Mouse (Mus musculus) liver, adult (tissue): ENCODE measurements around the gene Syt17.

Experiments
- GATA4 ChIP-seq: IDR thresholded peaks from 2 replicates; pipeline ENCODE4 v1.6.1; 2014; ENCODE audit warnings: mild to moderate bottlenecking, low read length; ENCODE audit not compliant: insufficient replicate concordance

The Syt17 gene

DNA sequence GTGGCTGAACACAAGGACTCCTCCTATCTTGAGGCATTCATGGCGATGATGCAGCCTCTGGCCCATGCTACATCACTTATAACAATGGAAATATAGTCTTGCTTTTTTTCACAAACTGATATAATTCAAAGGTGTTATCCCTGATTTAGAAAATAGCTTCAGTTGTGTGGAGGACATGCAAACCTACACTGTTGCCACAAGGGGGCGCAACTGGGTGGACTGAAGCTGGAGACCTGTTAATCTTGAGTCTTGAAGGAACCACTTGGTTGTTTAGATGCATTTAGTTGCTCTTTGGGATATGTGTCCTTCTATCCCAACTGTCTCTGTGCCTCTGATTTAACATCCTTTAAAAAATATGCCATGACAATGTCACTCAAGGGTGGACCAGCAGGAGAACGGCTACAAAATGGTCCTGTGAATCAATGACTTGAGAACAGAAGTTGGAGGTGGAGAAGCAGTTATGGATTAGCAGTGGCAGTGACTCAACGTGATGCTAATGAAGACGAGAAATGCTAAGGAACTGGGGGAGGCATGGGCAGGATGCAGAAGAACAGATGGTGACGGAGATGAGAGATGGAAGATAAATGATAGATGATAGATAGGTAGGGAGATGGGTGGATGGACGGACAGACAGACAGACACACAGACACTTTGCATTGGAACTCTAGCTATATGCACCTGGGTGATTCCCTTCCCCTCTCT, 10.8 kb downstream of the Syt17 start:
- no peak for TF ChIP-seq GATA4

DNA sequence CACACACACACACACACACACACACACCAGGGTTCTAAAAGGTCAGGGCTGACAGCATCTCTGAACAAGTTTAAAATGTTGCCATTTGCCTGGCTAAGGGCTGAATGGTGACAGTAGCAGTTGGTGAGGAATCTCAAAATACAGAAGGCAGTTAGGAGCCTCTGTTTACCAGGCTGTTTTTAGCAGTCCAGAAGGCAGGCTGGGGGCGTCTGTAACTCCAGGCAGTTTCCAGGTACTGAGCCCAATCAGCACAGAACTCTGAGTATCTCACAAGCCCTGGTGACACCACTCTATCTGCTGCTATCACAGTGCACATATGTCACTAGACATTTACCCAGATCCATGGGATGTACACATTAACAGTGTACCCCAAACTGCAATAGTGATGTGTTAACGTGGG, 19.1 kb downstream of the Syt17 start:
- TF ChIP-seq GATA4: no peak

DNA sequence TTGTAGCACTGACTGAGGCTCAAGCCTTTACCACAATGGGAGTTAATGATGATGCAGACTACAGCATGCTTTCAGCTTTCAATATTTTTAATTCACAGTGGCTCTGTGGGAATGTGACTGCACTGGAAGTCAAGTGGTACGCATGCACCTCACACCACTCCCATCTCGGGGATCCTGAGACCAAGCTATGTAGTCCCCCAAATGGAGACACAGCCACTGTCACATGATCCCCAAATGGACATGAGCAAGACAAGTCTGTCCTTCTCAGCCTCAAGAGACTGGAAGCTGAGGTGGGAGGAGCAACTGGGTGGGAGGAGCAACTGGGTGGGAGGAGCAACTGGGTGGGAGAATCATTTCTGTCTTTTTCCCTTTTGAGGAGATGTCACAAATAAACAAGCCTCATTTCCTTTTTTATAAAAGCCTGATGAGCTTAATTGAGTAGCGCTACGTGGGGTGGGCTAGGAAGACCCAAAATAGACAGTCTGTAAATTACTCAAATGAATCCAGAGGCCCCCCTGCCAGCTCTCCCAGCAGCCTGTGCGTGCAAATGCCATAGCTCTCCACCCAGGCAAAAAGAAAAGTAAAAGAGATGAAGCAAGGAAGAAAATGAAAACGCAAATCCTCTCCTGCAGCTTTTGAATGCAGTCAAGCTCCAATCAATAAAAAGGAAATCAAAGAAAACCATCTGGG, 28.4 kb downstream of the Syt17 start:
- no peak for TF ChIP-seq GATA4

DNA sequence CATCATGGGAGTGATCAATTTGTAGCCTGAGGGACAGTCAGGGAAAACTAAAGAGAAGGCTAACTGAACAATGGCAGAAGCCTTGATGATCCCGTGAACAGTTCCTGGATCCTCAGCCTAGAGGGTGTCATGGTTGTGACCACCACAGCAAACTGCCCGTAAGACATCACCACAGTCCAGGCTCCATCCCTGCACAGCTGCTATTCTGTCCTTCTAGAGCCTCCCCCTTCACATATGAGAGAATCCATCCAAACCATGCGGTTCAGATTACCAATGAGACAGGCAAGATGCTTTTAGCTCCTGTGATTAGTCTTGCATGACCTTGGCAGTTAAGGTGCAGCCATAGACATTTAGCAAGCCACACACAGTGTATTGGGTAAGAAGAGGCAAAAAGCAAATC, 33.8 kb downstream of the Syt17 start:
- TF ChIP-seq GATA4: no peak

DNA sequence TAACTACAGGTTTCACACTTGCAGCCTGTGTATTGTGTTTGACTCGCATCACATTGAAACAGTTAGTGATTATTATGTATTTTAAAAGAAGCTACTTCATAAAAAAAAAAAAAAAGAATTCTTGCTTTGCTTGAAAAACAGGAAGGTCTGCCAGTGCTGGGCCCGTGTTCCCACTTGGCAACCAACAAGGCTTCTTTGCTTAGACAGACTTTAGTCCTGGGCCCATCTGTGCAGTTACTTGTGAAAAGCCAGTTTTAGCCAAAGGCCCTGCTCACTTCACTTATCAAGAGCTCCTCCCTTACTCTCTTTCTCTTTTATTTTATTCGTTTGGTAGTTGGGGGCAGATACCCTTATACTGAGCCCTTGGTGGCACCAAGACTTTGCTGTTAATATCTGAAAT, 36.1 kb downstream of the Syt17 start:
- no peak for TF ChIP-seq GATA4

DNA sequence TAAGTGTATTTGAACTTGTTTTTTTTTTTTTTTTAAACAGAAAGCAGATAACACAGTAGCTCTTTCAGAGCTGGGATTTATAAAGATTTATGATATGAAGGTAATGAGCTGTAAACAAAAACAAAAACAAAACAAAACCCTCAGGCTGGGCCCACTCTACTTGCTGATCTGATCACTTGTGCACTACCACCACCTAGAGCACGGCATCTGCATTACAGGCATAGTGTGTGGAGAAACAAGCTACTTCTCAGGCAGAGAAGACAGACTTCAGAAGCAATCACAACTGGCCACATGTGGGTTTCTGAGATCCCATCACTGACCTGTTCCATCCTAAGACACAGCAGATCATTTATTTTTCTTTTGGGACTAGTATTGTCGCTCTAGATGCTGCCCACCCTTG, 38.6 kb downstream of the Syt17 start:
- no peak for TF ChIP-seq GATA4

DNA sequence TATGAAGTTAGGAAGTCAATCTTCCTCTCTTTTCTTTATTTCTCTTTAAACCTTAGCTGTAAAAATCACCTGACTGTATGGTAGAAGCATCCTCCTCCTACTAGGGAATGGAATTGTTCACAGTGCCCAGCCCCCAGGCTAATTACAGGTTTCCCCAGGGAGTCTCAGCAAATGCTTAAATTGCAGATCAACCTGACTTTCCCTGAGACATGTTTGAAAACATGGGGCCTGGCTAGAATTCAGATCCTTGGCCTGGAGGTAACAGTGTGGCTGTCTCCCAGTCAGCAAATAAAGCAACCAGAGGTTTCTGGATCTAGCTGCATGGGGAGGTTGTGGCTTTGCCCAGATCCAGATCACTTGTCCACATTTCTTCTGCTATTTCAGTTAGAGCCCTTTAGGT, 42.8 kb downstream of the Syt17 start:
- no peak for TF ChIP-seq GATA4

DNA sequence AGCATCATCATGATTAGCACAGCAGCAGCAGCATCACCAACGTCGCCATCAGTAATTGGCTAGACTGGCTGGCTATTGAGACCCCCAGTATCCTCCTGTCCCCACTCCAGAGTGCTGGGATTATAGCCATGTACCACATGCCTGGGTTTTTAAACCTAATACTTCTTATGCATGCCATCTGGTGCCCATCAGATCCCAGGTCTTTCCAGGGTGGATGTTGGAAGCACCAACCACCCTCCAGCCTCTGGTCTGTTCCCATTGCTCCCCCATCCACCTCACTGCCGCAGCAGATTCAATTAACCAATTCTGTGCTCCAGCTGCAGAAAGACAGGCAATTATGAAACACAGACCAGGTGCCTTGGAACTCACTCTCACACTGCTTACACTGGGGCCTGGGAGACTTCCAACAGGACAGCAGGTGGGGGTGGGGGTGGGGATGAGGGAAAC, 45.4 kb downstream of the Syt17 start:
- TF ChIP-seq GATA4: no peak

DNA sequence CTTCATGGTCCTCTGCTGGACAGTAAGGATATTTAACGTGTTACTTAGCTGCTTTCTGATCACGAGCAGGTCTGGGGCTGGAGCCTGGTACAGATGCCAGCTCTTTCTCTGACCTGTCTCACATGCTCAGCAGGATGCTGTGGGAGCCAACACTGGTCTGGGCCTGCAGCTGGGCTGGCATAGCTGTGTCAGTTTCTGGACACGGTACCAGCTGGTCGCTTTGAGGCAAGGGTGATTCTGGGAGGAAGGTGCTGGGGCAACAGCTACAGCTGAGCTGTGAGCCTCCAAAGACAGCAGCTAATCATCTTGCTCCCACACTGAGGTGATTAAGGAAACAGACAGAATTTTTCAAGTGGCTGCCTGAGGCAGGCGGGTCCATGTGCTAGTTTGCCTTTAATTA, 46.1 kb downstream of the Syt17 start:
- no peak for TF ChIP-seq GATA4

DNA sequence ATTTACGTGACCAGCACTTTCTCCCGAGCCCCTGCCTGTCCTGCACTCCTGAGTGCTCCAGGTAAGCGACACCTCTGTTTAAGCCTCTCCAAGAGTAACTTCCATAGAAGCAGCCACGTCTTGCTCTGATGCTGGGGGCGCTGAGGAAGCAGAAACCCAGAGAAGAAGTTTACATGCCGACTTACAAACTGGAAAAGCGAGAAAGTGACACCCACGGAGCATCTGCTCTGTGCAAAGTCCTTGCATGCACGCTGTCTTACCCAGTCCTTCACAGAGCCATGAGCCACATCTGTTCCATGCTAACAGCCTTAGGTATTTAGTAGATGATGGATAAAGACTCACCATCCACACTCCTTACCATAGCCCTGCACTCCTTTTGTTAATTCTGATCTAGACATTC, 48.3 kb downstream of the Syt17 start:
- no peak for TF ChIP-seq GATA4

DNA sequence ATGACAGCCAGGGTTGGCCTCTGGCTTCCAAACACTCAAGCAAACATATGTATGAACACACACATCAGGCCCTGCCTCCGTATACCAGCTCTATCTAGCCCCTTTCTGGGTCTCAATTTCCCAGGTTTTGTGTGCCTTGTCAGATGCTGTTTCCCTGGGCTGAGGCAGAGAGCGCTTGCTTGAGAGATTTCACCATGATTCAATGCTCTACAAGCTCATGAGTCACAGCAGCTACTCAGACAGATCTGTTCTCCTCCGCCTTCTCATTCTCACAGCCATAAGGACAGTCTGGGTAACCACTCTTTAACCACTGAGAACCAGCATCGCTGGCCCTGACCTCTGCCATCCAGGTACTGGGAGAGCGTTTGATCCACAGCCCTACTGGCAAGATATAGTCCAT, 57.3 kb downstream of the Syt17 start:
- no peak for TF ChIP-seq GATA4

DNA sequence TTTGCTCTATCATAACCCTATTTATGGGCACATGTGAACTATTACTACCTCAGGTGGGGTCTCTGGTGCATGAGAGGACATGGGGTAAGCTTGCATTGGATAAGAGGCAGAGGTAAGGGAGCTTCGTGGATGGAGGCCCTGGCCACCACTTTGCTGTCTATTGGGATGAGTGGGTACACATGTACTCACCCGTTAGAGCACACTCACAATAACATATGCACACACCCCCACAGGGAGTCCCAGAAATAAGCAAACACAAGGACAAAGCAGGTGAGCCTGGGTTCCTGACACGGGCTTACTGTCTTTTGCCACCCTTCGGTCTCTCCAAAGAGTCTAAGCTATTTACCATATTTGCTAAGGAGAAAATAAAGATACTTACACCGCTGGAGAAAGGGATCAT, 67.0 kb downstream of the Syt17 start:
- TF ChIP-seq GATA4: no peak

DNA sequence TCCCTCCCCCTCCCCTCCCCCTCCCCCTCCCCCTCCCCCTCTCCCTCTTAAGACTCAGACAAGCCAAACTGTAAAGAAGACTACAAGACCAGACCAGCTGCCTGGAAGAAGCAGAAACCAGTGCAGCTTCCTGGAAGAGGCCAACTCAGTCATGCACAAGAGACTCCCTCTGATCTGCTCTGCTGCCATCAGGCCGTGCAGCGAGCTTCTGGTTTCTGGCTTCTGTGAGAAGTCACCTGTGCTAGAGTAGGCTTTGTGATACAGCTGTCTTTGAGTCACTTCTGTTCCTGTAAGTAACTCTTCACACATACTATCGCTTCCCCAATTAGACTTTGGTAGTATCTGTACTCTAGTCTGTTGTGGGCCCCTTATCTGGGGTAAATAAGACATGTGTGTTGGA, 68.0 kb downstream of the Syt17 start:
- no peak for TF ChIP-seq GATA4

DNA sequence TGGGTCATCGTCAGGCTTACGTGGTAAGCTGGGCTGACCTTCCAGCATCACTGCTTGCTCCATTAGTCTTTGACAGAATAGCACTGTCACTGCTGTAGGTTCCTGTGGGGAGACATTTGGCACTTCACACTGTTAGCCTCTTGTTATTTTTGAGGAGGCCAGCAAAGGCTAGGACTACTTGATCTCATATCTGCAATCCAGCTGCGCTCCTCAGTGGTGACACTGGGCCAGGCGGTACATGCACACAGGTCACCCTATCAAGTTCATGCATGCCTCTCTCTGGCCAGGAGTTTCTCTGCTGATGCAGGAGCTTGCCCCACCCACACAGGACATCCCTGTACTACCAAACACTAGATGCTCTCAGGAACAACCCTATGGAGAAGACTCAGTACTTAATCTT, 71.4 kb downstream of the Syt17 start:
- TF ChIP-seq GATA4: no peak

DNA sequence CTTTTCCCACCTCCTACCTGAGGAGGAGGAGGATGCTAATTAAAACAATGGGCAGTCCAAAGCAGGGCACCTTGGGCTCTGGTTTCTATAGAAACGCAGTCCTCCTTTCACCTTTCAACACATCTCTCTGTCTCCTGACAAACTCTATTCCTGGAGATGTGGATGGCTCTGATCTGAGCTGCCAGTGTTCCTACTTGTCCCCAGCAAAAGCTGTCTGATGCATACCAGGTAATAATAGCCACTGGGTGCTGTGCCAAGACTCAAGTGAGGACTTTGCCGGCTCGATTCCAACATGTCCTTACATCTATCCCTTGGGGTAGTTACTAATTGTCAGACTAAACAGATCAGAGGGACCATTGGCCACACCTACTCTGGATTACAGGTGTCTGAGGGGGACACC, 72.7 kb downstream of the Syt17 start:
- TF ChIP-seq GATA4: no peak

DNA sequence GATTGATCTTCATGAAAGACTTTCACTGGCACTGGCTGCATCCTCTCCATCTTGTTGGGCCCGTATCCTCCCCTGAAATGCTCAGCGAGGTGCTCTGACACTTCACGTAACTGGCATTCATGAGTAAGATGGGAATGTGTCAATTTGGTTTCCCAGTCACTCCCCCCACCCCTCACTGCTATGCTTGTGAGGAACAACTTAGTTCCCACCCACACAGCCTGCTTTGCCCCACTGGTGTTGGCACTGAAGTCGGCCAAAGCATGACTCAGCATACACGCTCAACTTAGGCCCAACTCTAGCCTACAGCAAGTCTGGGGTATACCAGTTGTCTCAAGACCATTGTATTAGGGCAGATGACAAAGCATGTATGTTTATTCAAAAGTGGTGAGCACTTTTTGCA, 76.7 kb downstream of the Syt17 start:
- no peak for TF ChIP-seq GATA4

DNA sequence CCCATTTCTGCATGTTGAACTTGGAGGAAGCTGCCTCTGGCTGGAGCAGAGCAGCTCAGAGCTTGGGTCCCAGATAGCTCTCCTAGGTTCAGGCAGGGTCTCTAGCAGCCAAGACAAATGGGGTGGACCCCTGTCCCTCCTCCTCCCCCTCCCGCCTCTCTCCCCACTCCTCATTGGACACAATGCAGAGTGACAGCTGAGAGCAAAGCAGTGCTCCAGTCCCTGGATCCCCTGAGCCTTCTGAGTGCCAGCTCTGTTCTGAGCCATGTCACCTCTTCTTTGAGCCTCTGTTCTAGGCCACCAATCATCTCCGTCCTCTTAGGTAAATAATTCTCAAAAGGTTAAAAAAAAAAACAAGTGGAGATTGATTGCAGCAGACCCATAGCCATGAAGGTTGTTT, 78.3 kb downstream of the Syt17 start:
- no peak for TF ChIP-seq GATA4
